Mouse (Mus musculus) embryonic fibroblast, embryonic 13.5 days (primary cell): ENCODE data around the gene Cryzl2.

Experiments
- CTCF ChIP-seq: IDR thresholded peaks from 2 replicates; pipeline ENCODE4 v1.5.1; 2011; ENCODE audit warnings: mild to moderate bottlenecking, control low read depth, low read length, moderate library complexity, borderline replicate concordance; ENCODE audit not compliant: insufficient read depth
- POLR2A ChIP-seq: IDR thresholded peaks from 2 replicates; pipeline ENCODE4 v1.6.1; 2011; ENCODE audit warnings: low read depth, mild to moderate bottlenecking, control low read depth, low read length, moderate library complexity

DNA sequence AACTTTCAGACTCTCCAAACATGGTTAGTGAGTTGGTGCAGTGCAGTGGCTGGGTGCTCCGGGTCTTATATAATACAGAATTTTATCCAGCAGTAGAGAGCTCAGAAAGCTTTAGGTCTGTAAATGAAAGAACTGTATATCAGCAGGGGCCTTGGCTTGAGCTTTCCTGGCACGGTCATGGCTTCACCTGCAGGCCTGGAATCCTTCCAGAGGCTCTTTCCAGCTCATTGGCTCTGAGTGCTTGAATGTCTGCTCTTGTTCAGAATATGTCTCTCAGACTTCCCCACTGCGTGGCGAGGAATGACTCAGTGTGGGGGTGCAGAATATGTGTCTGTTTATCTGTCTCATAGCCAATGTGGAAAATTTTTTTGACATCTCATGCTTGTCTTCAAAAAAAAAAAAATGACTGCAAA, 59.7 kb downstream of the Cryzl2 start:
- TF ChIP-seq POLR2A (no peak), CTCF (no peak)
